Mouse (Mus musculus) testis, adult 2 months (tissue): ENCODE results near the gene Gfra1.

Experiments used
- CTCF ChIP-seq: fragments of 200-500 bp; IDR thresholded peaks from 2 replicates; pipeline ENCODE4 v1.5.1; 2012; ENCODE audit warnings: low read depth, mild to moderate bottlenecking, inconsistent platforms, low read length, moderate library complexity; ENCODE audit not compliant: control insufficient read depth, insufficient read depth, insufficient replicate concordance
- POLR2A ChIP-seq: fragments of 200-500 bp; IDR thresholded peaks from 2 replicates; pipeline ENCODE4 v1.6.1; 2012; ENCODE audit warnings: low read depth, mild to moderate bottlenecking, inconsistent platforms, low read length, moderate library complexity; ENCODE audit not compliant: control insufficient read depth

DNA sequence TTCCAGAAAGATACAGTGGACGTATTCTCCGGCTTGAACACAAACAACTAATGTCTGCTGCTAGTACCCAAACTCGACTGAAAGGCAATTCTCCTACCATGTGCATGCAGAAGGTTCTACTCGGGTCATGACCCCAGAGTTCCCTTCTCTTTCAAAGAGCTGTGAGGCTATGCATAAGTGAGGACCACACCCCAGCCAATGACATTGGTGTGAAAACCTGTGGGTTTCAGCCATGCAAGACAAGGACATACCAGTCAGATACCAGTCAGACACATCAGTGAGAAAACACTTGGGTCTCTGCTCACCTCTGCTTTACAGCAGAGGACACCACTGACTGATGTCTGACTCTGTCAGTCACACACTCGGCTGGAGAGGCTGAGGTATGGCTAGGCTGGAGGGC is 63.9 kb downstream of the Gfra1 start:
- no peak for TF ChIP-seq CTCF
- TF ChIP-seq POLR2A, result no peak
